Mouse (Mus musculus) T-helper 17 cell (primary cell): Measurements from ENCODE around the gene Ank2.

ENCODE experiments used
- in situ Hi-C, 2 experiments: fragments of 300-600 bp; cut with MboI, MseI; formaldehyde crosslinking; loops; 1 replicate in 1 of 2; 2 replicates in 1 of 2; pipeline ENCODE4 v1.15.1; 2025; ENCODE audit warnings: high pct_unique_total_duplicates in 2 of 2

Gene Ank2

GRCm38 (mm10) chr3:127498742-127499400 is at the start of gene Ank2:
Gene Ank2 (minus strand): TSS chr3:127499350.
- in situ Hi-C loops, result no loop called here

GRCm38 (mm10) chr3:127547882-127548281 is 48.7 kb upstream of the Ank2 start:
- in situ Hi-C loops, result loop anchor here (5.0 to 25.0 kb wide), 2 partner anchors 96 to 236 kb away; no protein-coding TSS in a partner anchor

DNA sequence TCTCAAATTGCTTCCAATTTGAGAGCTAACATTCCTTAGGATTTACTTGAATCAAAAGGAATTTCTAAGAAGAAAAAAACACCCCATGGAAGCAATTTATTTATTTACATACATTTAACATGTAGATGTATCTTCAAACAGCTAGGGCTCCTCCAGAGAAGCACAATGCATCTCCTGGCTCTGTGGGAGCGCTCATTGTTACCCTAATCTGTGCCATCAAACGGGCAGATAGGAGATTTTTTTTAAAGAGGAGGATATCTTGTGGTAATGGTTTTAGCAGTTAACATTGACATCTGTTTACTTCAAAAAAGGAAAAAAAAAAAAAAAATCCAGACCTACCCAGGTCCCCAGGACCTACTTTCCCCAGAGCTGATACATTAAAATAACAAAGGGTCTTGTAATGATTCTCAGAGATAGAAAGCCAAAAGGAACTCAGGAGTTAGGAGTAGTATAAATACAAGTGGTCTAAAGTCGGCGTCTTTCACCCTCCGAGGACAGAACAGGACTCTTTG is 45.5 kb upstream of the Ank2 start:
- in situ Hi-C loops, result loop anchor here (5.0 to 25.0 kb wide), 3 partner anchors 72 to 232 kb away; no protein-coding TSS in a partner anchor

- in situ Hi-C loops, result loop anchor here in 1 of 2 experiments (5.0 to 25.0 kb wide), 2 partner anchors 72 to 232 kb away; no protein-coding TSS in a partner anchor
These were observed 44.8 kb upstream of the Ank2 start for GRCm38 (mm10) chr3:127543976-127544375.

DNA sequence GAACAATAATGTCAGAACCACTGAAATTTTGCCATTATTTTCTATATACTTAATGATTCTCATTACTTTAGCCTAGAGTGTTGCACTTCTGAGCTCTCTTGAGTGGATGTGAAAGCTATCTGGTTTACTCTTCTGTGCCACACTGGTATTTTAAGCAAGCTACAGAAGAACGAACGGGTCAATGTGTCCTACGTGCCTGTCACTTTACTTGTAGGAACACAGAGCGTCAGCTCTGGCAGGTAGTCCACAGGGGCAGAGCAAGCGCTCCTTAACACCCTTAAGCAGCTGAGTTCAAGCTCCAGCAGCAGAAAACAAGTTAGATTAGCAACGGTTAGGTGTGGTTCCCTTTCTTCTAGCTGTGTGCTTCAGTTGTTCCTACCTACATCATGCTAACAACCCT is 40.0 kb upstream of the Ank2 start:
- in situ Hi-C loops, result loop anchor here (5.0 to 25.0 kb wide), 2 partner anchors 212 to 227 kb away; no protein-coding TSS in a partner anchor

GRCm38 (mm10) chr3:127530293-127530692 is 31.1 kb upstream of the Ank2 start:
- in situ Hi-C loops, result loop anchor here in 1 of 2 experiments (25.0 kb wide), 1 partner anchor 218 kb away; no protein-coding TSS in a partner anchor

DNA sequence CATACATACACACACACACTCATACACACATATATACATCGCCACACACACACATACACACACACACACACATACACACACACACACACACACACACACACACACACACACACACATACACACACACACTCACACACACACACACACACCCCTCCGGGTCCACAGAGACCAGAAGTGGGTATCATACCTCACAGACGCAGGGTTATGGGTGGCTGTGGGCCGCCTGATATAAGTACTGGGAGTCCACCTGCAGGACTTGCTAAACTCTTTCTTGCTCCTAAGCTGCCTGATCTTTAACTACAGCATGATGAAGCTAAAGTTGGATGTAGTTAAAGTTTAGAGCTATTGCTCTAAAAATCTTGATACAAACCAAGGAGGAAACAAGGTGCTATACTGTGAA is 30.7 kb upstream of the Ank2 start:
- in situ Hi-C loops, result loop anchor here in 1 of 2 experiments (25.0 kb wide), 1 partner anchor 218 kb away; no protein-coding TSS in a partner anchor

- in situ Hi-C loops, result loop anchor here in 1 of 2 experiments (25.0 kb wide), 1 partner anchor 217 kb away; no protein-coding TSS in a partner anchor
These were observed 30.1 kb upstream of the Ank2 start for GRCm38 (mm10) chr3:127529210-127529609.

DNA sequence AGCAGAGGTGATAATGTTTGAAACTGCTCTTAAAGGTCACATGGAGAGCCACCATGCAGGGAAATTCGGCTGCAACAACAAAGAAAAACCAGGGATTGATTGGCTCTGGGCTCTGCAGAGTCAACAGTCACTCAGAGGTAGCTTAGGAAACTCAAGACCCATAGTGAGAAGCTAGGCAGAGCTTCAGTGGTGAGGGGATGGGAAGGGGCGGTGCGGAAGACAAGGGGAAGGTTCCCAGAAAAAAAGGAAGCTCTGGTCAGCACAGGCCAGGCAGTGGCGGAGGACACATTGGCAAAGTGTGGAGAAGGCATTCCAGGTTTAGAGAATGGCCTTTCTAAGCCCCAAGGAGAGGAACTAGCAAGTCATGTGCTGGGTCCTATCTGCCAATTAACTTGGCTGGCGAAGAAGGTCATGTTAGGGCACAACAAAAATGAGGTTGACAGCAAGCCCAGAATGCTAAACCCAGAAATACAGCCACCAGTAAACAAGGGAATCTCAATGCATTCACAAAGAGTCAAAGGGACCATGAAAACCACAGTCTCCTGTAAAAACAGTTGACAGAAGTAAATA is 28.4 kb upstream of the Ank2 start:
- in situ Hi-C loops, result loop anchor here in 1 of 2 experiments (25.0 kb wide), 1 partner anchor 215 kb away; no protein-coding TSS in a partner anchor

- in situ Hi-C loops, result loop anchor here in 1 of 2 experiments (25.0 kb wide), 1 partner anchor 213 kb away; no protein-coding TSS in a partner anchor
These were observed 26.2 kb upstream of the Ank2 start for GRCm38 (mm10) chr3:127525188-127525819.

DNA sequence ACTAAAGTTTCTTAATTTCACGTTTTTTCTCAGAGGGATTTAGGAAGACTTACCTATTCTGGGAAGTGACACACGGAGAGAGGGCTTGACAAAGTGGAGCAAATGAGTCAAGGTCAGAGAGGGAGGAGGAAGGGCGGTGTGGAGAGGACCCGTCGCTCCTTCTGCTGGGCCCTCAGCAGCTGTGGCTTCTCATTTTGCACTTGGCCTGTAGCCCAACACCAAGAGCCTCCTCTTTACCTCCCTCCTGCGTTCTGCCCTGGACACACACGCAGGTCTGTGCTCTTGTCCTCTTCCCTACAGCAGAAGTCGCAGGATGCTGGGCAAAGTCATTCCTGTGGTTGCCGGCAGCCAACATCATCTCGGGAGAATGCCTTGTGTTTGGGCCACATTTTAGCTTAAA is 22.0 kb upstream of the Ank2 start:
- in situ Hi-C loops, result no loop called here

DNA sequence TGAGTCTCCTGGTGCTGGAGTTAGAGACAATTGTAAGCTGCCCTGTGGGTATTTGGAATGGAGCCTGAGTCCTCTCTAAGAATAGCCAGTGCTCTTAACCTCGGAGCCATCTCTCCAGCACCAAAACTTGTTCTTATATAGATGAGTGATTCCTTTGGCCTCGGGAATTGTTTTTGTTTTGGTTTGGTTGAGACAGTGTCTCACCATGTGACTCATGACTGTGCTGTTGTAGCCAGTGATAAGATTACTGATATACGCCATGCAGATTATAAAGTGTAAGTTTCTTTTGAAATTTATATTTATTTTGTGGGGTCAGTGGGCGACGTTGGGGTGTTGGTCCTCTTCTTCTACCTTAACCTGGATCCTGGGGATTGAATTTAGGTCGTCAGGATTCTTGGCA is 21.1 kb upstream of the Ank2 start:
- in situ Hi-C loops, result no loop called here

DNA sequence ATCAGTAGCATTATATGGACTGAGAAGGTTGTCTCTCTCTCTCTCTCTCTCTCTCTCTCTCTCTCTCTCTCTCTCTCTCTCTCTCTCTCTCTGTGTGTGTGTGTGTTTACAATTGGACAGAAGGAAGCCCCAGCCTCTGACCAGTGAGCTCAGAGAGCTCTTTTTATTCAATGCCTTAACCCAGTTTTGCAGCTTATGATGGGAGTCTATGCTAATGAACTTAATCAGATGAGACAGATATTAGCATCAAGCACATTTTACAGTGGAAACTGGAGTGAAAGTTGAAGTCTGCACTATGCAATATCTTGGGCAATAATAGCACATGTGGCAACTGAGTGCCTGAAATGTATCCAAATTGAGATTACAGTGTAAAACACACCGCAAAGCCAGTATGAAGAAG is 16.1 kb upstream of the Ank2 start:
- in situ Hi-C loops, result loop anchor here in 1 of 2 experiments (10.0 kb wide), 1 partner anchor 1150 kb away; no protein-coding TSS in a partner anchor

GRCm38 (mm10) chr3:127513699-127514098 is 14.5 kb upstream of the Ank2 start:
- in situ Hi-C loops, result loop anchor here in 1 of 2 experiments (10.0 kb wide), 1 partner anchor 1151 kb away; no protein-coding TSS in a partner anchor

DNA sequence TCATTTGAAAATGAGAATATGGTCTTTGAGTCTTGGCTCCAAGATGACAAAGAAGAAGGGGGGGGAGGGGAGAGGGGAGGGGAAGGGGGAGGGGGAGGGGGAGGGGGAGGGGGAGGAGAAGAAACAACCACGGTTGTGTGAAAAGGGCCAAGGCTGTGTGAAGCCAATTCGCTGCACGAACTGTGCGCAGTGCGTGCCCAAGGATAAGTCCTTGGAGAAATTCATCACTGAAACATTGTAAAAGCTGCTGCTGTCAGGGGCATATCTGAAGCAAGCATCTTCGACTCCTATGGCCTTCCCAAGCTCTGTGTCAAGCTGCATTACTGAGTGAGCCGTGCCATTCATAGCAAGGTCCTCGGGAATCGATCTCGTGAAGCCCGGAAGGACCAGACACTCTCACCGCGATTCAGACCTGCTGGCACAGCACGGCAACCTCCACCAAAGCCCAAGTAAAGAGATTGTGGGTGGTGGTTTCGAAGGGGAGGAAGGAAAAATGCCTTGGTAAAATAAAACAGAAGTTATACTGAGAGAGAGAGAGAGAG is 13.7 kb upstream of the Ank2 start:
- in situ Hi-C loops, result loop anchor here in 1 of 2 experiments (10.0 kb wide), 1 partner anchor 1152 kb away; no protein-coding TSS in a partner anchor

- in situ Hi-C loops, result loop anchor here in 1 of 2 experiments (10.0 kb wide), 1 partner anchor 1153 kb away; no protein-coding TSS in a partner anchor
These were observed 12.9 kb upstream of the Ank2 start for GRCm38 (mm10) chr3:127511786-127512746.

DNA sequence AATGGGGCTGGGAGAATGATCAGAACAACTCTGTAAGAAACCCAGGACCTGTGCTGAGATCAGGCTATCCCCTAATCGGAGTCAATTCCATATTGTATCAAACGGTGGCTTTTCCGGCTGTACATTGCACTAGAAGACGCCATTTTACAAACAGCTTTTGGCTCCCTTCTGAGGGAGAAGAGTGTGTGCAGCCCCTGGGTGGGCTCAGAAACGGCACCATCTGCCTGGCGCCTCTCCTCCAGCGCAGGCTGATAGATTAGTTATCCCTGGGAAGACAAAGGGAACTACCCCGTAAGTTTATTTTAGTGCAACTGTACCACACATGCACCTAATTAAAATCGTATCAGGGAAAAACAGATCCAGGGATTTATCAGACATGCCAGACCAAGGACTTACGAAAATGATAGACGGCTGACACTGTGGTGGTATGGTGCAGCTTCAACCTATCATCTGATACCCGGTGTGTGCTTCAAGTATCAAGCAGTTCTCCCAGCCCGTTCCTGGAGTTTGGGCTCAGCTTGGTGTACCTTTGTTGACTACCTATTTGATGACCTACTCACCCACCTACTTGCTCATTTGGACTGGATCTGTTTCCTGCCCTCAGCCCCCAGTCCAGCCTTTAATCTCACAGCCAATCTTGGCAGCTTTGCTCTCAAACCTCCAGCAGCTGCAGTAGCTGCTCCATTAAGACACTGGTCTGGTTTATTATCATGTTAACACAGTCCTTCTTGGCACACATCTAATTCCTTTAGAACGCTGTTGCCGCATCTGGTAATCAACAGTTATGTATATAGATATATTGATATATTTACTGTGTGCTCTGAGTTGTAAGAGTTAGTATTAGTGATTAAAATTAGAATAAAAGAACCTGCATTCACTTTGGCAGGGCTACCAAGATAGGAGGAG is 9.0 kb upstream of the Ank2 start:
- in situ Hi-C loops, result no loop called here

DNA sequence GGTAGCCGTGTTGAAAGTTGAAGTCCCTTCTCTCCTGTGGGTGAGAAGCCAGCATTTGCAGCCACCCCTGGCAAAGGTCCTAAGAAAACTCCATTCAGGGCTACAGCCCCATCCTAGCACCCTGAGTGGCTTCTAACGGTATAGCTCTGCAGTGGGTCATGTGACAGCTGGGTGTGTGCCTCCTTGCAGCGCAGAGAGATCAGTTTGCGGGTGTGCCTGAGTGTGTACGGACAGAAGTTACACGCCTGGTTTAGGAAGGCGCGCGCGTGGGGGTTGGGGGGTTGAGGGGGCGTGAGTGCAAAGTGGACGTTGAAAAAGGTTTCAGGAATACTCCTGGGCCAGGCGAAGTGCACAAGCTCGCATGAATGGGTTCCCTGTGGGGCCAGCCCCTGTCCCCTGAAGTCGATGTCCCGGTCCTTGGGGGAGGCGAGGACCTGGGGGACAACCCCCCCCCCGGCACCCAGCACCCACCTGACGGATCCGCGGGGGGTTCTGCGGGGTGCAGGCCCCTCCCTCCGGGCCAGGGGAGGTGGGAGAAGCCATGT is 881 bp downstream of the Ank2 start:
- in situ Hi-C loops, result no loop called here

DNA sequence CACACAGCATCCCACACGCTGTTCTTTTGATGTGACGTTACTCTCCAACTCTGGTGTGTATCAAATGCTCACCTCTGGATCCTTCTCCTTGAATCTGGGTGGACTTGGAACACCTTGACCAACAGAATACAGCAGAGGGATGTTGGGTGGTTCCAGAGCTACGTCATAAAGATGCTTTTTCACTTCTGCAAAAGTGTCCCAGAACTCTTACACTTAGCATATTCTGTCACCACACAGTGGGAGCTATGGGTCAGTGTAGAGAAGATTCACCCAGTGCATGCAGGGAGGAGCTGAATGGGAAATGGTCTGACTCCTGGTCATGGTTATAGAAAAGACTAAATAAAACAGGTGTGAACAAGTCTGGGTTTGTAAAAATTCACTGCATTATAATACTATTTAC is 6.5 kb downstream of the Ank2 start:
- in situ Hi-C loops, result no loop called here
